In genomic region chr15:97496026-97496425, GRCm38 (mm10) we compare ENCODE assay signal across 14 mouse cellular contexts.
"Had no signal": no experiment of that assay in that cellular context is flagged by ENCODE, and none has a peak within 500 bp of the region (broad histone marks: within the 10 kb centered on the region; RNA-seq: fewer than 3 reads in every experiment).

No protein-coding gene starts in this region.

- H3K4me1 ChIP-seq: midbrain, embryonic 10.5 days; midbrain, embryonic 15.5 days; stomach, embryonic 15.5 days had no signal

- H3K9me3 ChIP-seq: midbrain, embryonic 15.5 days; stomach, embryonic 15.5 days had no signal

- H3K27ac ChIP-seq: kidney, postnatal 0 days; layer of hippocampus, adult 2 months; limb, embryonic 13.5 days; liver, embryonic 14.5 days; midbrain, embryonic 10.5 days; midbrain, embryonic 15.5 days; stomach, embryonic 15.5 days had no signal

- H3K27me3 ChIP-seq: limb, embryonic 13.5 days; midbrain, embryonic 15.5 days; stomach, embryonic 15.5 days had no signal

- H3K4me3 ChIP-seq: layer of hippocampus, adult 2 months; limb, embryonic 13.5 days; midbrain, embryonic 10.5 days; midbrain, embryonic 15.5 days; stomach, embryonic 15.5 days had no signal

- DNase-seq: kidney, adult 11 months; kidney, adult 9 months; kidney, postnatal 36 days; left cerebral cortex, postnatal 4 days; lung, adult 2 months; lung, postnatal 4 days had no signal

- ATAC-seq: lung, postnatal 0 days; midbrain, embryonic 15.5 days had no signal

- H3K36me3 ChIP-seq: limb, embryonic 13.5 days; midbrain, embryonic 10.5 days; midbrain, embryonic 15.5 days; stomach, embryonic 15.5 days had no signal
